Mouse (Mus musculus): ENCODE data around the gene Miga1.

DNA sequence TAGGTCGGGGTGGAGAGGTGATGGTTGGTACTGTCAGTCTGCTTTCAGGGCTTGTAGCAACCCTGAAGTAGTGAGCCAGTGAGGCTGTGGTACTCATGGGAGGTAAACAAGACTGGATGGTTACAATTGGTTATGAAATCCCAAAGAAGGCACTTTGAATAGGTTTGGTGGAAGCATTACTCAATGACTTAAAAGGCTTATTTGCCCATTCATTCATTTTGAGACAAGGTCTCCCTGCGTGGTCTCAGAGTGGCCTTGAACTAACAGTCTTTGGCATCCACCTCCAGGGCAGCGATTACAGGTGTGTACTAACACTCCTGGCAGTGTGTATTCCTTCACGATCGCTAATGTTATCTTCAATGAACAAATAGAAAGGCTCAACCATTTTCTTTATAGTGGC is 10.8 kb upstream of the Miga1 start:
- no peak for TF ChIP-seq POLR2A (IDR thresholded peaks at IDR 0.05; ENCODE audit: low read depth, low read length)
- TF ChIP-seq CTCF (IDR thresholded peaks at IDR 0.05; ENCODE audit: extremely low read depth, insufficient read length, insufficient replicate concordance, low read depth, low read length): no peak
